Mouse (Mus musculus) CD4-positive, CD25-positive, alpha-beta regulatory T cell, adult 2 months (primary cell): Measurements from ENCODE around the gene Eogt.

Experiments
- DNase-seq: peaks from one replicate; pipeline ENCODE4 v3.0.0-alpha.2; 2012; ENCODE audit warnings: low read depth, low spot score

Eogt gene

DNA sequence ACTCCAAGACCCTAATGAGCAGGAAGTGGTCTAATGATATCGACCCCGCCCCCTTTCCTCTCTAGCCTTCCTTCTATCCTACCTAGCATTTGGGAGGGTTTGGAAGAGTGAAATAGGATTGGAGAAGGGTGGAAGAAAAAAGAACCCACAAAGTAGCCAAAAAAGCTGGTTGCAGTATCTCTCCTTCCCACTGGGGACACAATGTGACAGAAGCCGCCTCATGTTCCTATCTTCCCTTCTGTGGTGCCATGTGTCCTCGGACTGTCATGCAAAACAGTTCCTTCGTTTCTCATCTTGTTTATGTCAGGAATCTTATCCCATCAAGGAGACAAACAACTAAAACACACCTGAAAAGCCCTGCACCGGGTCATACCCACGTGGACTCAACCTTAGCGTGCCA is 42.9 kb downstream of the Eogt start:
- DNase-seq = no peak

DNA sequence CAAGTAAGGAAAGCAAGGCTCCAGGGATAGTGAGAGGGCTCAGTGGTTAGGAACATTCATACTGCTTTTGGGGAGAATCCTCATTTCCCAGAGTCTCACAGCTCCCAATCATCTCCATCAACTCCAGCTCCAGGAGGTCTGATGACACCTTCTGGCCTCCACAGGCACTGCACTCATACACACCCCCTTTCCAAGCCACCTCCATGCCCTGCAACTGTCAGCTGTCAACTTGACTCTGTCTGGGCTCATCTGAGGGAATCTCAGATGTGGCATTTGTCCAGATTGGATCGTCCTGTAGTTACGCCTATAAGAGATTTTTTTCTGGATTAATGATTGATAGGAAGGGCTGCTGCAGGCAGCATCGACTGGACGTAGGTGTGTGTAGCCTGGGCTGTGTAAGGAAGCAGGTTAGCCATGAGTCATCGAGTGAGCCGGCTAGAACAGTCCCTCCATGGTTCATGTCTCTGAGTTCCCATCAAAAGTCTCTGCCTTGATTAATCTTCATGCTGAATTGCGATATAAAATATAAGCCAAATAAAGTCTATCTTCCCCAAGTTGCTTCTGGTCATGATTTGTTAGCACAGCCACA is 44.6 kb downstream of the Eogt start:
- peak; percentile 8 for DNase-seq

DNA sequence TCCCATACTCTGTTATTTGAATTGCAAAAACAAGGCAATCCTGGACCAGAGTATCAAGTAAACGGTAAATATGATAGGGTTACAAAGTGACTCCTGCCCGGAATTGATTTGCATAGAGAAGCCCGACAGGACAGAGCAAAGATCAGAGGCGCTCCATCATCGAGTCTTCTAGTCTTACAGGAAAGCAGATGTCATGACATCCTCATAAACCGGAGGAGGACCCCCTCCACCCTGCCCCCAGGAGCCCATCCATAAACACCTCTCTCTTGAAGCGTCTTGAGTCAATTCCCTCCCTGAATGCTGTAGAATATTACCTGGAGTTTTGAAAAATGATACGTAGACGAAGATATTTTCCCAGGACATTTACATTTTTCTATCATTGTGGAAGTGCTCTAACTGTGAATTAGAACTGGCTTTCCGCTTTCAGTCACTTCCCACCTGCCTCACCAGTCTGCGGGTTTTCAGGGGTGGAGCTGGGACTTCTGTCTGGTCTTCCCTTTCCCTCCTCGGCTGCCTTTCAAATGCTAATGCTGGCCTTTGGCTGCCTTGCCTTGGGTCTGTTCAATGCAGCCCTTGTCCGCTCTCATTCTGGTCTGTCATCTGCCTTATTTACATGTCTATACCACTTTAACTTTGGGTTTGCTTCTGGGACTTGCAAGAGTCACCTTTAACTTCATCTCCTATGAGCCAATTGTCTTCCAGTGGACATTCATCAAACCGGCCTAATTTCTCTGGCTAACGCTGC is 46.9 kb downstream of the Eogt start:
- no peak for DNase-seq

DNA sequence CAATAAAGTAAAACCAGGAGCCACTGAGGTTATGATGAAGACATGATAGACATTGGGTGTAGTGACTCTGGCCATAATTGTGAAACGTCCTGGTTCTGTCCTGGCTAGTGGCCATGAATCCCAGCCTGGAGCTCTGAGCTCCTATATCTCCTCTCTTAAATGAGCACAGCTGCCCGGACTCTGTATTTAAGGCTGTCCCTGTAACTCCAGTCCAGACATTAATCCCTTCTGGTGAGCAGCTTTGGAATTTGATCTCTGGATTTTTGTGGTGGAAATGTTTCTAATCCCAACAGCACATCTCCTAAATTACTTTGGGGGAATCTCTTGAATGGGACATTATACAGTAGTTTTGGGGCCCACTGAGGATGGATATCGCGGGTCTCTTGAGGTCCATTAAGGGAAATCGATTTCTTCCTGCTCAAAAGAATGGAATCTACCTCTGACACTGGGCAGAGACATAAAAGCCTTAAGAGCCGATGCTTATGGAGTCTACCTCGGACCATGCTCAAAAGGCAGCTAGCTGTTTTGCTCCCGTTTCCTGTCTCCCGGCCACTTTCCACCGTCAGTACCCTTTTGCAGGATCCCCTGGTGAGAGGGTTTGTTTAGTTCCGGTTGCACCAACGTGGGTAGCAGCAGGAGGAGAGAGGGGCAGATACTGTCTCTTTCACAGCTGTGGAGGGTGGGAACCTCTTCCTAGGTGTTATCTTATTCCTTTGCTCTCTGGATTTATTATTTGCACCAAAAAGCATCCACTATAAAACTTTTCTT is 47.6 kb downstream of the Eogt start:
- no peak for DNase-seq

DNA sequence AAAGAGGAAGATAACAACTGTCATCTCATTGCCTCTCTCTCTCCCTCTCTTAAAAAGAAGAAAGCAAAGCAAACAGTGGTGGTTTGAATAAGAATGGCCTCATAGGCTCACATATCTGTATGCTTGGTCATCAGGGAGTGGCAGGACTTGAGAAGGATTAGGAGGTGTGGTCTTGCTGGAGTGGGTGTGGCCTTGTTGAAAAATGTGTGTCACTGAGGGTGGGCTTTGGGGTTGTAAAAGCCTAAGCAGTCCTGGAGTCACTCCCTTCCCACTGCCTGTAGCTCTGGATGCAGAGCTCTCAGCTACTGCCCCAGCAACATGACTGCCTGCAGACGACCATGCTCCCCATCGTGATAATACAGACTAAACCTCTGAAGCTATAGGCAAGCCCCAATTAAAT is 66.6 kb downstream of the Eogt start:
- DNase-seq = no peak

DNA sequence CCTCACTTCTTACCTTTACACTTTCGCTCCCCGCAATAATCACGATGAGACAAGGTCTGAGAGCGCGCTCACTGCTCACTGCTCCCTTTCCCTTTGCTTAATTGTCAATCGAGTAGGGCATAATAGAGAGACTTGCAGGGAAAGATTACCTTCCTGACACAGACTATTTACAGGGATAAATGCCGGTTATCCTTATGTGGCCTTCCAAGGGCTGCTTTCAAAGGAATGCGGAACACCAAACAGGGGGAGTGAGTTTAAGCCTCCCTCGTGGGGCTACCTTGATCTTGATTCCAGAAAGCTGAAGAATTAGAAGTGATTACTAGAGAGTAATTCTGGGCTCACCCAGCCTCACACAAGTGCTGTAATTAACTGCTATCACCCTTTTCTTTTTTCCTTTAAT is 69.0 kb downstream of the Eogt start:
- DNase-seq = no peak

DNA sequence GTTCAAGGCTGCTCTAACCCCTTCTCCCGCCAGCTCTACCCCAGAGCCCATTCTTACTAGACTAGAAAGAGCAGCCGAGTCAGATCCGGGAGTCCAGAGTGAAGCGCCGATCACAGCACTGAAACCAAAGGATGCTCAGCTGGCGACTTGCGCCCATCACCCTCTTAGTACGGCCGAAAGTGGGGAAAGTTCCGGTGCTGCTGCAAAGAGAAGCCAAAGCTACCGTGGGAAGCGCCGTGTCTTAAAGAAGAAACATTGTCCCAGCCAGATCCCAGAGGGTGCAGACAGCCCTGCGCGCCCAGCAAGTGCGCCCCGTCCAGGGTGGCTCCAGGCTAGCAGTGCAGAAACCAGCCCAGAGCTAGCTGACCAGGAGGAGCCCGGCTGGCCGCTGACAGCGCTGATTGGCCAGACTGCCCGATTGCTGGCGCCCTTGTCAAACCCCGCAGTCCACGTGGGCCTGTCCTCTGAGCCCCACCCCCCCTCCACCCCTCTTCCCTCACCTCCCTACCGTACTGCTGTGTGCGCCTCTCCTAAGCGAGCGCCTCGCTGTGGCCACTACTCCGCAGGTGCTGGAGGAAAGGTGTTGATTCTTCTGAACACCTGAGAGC is 88.8 kb downstream of the Eogt start, which contains the start of gene Fam19a4:
Gene Fam19a4, minus strand, starts transcription at position 340 of the 608 bp plus-strand sequence.
- DNase-seq = no peak
